Mouse (Mus musculus) gastrocnemius, adult 18-20 months (tissue): ENCODE measurements around the gene Klrb1b. TPM values are rescaled to one million over a fixed set of nuclear protein-coding genes. Genes with fewer than 3 reads are reported as not detected.
A peak's percentile ranks its signal among the peaks of the same experiment; 100 is the strongest.

Experiments
- DNase-seq: peaks from one replicate; pipeline ENCODE4 v3.0.0; 2021; ENCODE audit warnings: low spot score
- long read RNA-seq, 2 experiments: library from polyadenylated mRNA; stranded (forward); transcript quantifications; one replicate each; pipeline ENCODE4 v2.0.0; 2021
- total RNA-seq, 2 experiments: library from RNA; stranded (reverse); gene quantifications; 2 replicates each; pipeline ENCODE4 v1.2.3; 2021

Gene Klrb1b
- total RNA-seq = not detected
- long read RNA-seq, experiment 1 = 0 reads
- long read RNA-seq, experiment 2 = 0 reads

DNA sequence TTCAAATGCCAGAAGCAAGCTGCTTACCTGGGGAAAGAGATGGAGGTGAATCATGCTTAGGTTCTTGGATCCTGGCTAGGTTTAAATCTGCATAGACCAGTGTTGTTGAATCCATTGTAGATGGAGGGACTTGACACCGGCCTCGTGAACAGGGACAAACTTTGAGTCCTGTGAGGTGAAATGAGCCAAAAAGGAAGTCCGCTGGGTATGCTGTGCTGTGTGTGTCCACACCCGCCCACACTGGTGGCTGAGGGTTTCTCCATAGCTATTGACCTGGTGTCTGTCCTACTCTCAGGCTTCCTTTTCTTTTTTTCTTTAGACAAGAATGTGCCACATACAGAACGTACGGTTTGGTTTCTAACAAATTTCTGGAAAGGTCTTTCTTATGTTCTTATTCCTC, at the start of gene Klrb1b, which contains the start of gene Gm44511:
TSS of gene Klrb1b (minus strand) at position 200 of the 400 bp plus-strand sequence.
TSS of gene Gm44511 (minus strand) at position 184 of the 400 bp plus-strand sequence.
- DNase-seq = no peak

DNA sequence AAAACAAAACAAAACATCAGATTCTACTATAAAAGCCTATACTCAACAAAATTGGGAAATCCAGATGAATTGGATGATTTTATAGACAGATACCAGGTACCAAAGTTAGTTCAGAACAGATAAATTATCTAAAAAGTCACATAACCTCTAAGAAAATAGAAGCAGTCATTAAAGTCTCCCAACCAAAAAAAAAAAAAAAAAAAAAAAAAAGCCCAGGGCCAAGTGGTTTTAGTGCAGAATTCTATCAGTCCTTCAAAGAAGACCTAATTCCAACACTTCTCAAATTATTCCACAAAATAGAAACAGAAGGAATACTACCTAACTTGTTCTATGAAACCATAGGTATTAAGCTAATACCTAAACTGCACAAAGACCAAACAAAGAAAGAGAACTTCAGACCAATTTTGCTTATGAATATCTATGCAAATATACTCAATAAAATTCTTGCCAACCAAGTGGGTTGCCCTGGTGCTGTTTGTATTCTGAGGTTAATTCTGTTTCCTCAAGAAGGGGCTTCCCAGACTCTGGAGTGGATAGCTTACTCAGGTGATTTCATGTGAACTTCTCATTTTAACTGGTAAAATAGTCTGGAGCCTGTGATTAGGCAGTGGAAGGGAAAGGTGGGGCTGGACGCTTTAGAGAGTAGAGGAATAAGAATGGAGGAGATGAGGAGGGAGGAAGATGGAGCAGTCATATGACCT, 45.9 kb upstream of the Klrb1b start:
- DNase-seq = no peak

DNA sequence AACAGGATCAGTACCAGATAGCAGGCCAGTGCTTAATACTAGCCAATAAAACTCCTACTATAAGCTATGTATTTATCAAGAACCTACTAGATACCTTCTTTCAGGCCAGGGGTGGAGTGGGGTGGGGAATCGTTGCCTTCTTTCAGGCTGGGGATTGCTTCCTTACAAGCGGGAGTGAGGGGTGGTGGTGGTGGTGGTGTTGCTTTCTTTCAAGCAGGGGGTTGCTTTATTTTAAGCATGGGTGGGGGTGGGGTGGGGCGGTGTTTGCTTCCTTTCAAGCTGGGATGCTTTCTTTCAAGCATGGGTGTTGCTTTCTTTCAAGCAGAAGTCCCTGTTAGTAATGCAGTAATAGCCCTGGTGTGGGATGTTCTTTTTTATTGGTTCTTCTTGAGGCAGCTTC, 42.7 kb upstream of the Klrb1b start:
- no peak for DNase-seq

- no peak for DNase-seq
Observed at GRCm38 (mm10) chr6:128857976-128858375, 31.8 kb upstream of the Klrb1b start.

DNA sequence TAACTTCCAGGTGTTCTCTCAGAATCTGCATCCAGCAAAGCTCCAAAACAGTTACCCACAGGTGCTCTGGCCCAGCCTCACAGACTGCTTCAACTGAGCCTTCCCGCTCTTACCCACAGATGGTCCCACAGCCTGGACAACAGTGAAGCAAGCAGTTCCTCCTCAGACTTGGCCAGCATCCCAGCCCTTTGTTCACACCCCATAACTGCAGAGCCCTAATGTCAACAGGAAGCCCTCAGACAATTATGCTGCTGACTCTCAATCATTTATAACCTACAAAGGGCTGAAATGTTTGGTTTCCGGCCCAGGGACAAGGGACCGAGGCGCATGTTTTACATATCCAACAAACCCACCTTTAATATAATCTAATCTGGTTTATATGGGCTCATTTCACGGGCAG, 30.1 kb upstream of the Klrb1b start:
- peak; percentile 58 for DNase-seq

- DNase-seq = no peak
Observed at GRCm38 (mm10) chr6:128855477-128855876, 29.3 kb upstream of the Klrb1b start.

DNA sequence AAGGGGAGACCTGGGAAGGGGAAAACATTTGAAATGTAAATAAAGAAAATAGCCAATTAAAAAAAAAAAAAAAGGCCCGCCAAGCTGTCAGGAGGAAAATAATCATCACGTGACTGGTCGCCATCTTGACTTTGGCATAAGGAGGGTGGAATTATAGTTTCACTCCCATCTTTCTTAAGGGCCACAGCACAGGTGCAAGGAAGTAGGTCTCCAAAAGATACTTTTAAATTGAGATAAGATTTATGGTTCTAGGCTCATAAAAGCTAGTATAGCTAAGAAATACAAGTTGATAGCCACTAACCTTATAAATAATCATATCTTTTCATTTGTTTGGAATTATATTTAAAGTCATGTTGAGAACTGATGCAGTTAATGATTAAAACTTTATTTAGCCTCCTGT, 28.8 kb upstream of the Klrb1b start:
- DNase-seq = no peak

- DNase-seq = peak; percentile 61
Observed at GRCm38 (mm10) chr6:128854024-128854820, 28.1 kb upstream of the Klrb1b start.

- DNase-seq = no peak
Observed at GRCm38 (mm10) chr6:128852766-128853165, 26.6 kb upstream of the Klrb1b start.

GRCm38 (mm10) chr6:128851151-128851550, 25.0 kb upstream of the Klrb1b start:
- DNase-seq = no peak

DNA sequence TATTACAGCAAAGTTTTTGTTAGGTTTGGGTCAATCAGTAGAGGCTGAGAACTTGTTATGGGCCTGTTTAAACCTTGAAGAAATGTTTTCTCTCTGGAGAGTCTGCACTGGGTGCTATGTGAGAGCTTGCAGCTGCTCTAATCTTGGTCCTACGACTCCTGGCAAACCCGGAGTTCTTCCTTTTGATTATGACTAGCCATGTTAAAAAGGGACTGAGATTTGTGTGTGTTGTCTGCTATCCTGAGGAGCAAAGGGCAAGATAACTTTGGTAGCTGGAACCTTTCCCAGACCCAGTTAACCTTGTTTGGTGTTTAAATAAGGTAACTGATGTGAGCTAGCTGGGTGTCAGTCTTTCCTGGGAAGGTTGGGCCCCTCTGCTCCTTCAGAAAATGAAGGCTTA, 24.5 kb upstream of the Klrb1b start:
- peak; percentile 42 for DNase-seq

GRCm38 (mm10) chr6:128849902-128850301, 23.8 kb upstream of the Klrb1b start:
- no peak for DNase-seq

DNA sequence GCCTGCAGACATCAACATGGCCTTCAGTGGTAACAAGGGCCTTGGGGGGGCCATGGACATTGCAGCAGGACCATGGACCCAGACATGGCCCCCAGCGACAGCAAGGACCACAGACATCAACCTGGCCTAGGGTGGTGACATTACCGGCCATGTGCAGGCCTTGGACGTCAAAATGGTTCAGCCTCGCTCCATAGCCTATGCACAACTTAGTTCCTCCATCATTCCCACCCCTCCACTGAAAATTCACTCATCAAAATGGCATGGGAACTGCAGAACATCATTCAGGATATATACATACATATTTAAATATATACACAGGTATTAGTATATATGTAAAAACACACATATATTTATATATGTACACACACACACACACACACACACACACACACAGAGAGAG, 21.3 kb upstream of the Klrb1b start:
- no peak for DNase-seq

DNA sequence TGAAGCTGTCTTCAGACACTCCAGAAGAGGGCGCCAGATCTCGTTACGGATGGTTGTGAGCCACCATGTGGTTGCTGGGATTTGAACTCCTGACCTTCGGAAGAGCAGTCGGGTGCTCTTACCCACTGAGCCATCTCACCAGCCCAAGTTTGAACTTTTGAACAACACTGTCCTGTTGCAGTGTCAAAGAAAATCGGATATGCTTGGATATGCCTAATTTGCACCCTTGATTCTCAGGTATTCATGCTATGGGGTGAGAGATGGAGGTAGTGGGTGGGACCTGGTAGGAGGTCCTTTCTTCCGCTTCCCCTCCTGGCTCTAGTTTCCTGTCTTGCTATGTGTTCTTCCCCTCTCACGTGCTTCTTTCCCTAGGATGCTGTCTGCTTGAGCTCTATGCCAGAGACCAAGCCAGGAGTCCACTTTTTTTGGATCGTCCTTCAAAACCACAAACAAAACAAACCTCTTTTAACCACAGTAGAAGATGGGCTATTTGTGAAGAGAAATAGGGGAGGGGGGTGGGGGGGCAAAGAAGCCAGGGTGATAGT, 19.9 kb upstream of the Klrb1b start:
- no peak for DNase-seq

DNA sequence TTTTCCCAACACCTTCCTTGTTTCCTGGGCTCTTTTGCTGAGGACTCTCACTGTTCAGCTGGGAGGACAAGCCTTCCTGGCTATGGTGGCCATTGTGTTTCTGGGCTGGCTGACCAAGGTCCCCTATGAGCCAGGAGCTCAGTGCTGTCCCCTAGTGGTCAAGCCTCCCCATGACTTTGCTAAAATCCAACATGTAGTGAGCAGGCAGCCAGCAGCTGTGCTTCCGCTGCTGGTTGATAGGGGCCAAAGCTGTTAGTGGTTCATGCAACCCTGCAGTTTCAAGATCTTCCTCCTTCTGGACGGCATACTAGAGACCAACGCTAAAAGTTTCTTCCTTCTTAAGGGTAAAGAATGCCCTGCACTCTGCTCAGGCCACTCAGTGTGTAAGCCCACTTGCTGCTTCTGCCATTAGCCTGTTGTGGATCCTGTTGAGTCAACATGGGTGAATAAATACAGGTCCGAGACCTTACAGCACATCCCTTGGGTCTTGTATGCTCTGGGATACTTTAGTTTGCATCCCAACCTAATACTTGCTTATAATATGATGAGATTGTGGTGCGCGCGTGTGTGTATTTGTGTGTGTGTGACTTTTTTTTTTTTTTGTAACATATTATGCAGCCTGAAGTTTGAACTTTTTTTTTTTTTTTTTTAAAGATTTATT, 19.3 kb upstream of the Klrb1b start:
- DNase-seq = peak; percentile 92

DNA sequence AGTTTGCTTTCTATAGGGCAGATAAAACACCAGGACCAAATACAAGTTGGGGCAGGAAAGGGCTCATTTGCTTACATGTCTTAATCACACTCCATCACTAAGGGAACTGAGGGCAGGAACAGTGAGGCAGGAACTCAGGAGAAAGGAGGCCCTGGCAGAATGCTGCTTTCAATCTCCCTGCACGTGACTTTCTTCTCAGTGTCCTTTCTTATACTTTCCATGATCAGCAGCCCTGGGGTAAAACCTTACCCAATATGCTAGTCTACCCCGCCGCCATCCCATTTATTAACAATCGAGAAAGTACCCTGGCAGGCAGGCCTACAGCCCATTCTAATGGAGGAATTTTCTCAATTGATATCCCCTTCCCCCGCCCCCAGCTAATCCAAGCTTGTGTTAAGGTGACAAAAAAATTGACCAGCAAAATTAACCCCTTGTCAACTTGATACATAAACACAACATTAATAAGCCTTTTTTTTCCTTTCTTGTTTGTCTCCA, 18.5 kb upstream of the Klrb1b start:
- DNase-seq = no peak

GRCm38 (mm10) chr6:128844131-128844530, 18.0 kb upstream of the Klrb1b start:
- no peak for DNase-seq

GRCm38 (mm10) chr6:128843479-128843992, 17.4 kb upstream of the Klrb1b start:
- DNase-seq = peak; percentile 76

DNA sequence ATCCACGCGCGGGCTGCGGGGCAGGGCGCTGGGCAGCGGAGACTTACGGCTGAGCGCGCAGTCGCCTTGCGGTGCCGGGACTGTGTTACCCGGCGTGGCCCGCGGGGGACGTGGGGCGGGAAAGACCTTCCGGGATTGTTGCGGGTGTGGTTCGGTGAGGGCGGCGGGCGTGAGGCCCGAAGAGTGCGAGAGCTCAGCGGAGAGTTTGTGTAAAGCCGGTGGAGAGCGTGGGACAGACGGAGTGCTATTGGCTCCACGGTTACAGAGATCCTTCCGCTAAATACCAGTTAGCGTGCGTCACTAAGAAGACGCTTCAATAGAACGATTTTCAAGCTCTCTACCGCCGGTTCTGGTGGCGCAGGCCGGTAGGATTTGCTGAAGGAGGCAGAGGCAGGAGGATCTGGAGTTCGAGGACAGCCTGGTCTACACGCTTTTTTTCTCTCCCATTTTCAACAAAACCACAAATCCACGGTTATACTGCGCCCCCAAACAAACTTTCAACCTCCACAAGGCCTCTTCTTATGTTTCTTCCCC, 16.9 kb upstream of the Klrb1b start:
- peak; percentile 93 for DNase-seq

GRCm38 (mm10) chr6:128842356-128842944, 16.3 kb upstream of the Klrb1b start:
- DNase-seq = no peak
